Mouse (Mus musculus) bone marrow macrophage, adult 2 months (primary cell): ENCODE results near the gene Lrrc1.

ENCODE experiments used
- CTCF ChIP-seq: IDR thresholded peaks from 2 replicates; pipeline ENCODE4 v1.5.1; 2012; ENCODE audit warnings: low read depth, mild to moderate bottlenecking, low read length, moderate library complexity
- POLR2A ChIP-seq: IDR thresholded peaks from 2 replicates; pipeline ENCODE4 v1.6.1; 2012; ENCODE audit warnings: mild to moderate bottlenecking, low read depth, low read length, borderline replicate concordance

GRCm38 (mm10) chr9:77584746-77585145 is 40.1 kb upstream of the Lrrc1 start:
- TF ChIP-seq CTCF (no peak), POLR2A (no peak)
